Mouse (Mus musculus) C2C12 (cell line): ENCODE measurements around the gene Gpx4.

Experiments used
- CEBPB ChIP-seq: IDR thresholded peaks from one replicate; pipeline ENCODE4 v1.6.1; 2011; ENCODE audit warnings: low read depth, mild to moderate bottlenecking, control low read depth, moderate library complexity
- CTCF ChIP-seq: IDR thresholded peaks from one replicate; pipeline ENCODE4 v1.5.1; 2011; ENCODE audit not compliant: control insufficient read depth, insufficient read depth, insufficient read length
- FOSL1 ChIP-seq: IDR thresholded peaks from one replicate; pipeline ENCODE4 v1.8.0; 2011; ENCODE audit warnings: mild to moderate bottlenecking, low read length; ENCODE audit not compliant: poor library complexity, insufficient read depth, severe bottlenecking
- MAX ChIP-seq: IDR thresholded peaks from one replicate; pipeline ENCODE4 v1.6.1; 2011; ENCODE audit warnings: mild to moderate bottlenecking, control low read depth

- no peak for TF ChIP-seq FOSL1
- TF ChIP-seq CTCF = no peak
- TF ChIP-seq MAX = no peak
- TF ChIP-seq CEBPB = no peak
Measured at GRCm38 (mm10) chr10:80105460-80105859, 58.5 kb downstream of the Gpx4 start, which contains the start of gene Sbno2.
